Mouse (Mus musculus): ENCODE data around the gene Ttc19. TPM values are rescaled to one million over a fixed set of nuclear protein-coding genes. Genes with fewer than 3 reads are reported as not detected.
"Not testable (repeated sequence)": the region's sequence is repeated elsewhere in the genome, so short reads cannot be mapped to it uniquely, and the experiment has no call there.

The Ttc19 gene
- polyA plus RNA-seq, 1 experiment, result 6.2 TPM

DNA sequence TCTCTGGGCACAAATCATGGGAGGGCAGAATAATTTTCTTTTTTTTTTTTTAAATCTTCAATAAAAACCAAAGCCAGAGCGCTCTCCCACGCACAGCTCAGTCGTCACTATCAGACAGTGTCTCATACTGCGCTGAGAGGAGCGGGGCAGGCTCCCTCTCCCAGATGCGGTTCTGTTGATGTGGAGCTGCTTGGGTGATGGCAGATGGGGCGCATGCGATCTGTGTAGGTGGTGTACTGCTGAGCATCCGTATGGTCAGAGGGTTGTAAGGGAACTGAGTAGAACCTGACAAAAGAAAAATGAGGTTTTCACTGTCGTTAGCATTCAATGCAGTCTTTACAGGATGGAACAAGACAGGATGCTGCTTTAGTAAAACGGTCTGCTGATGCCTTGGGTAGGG is 36.5 kb downstream of the Ttc19 start:
- WGBS, result 75% methylated on average over 11 of the region's 11 CpGs
- no peak for DNase-seq
- TF ChIP-seq POLR2A (IDR thresholded peaks at IDR 0.05; ENCODE audit: borderline replicate concordance, extremely low read depth, low read depth, low read length), result no peak
- TF ChIP-seq CTCF (IDR thresholded peaks at IDR 0.05; ENCODE audit: insufficient read depth, low read length), result no peak
- no peaks in the 10 kb centered on the region for H3K4me1 ChIP-seq (ENCODE audit: control insufficient read depth, insufficient read depth, low read length)
- no peak overlapping the region for H3K4me3 ChIP-seq (replicated peaks; ENCODE audit: extremely low read depth, low read depth, low read length)

DNA sequence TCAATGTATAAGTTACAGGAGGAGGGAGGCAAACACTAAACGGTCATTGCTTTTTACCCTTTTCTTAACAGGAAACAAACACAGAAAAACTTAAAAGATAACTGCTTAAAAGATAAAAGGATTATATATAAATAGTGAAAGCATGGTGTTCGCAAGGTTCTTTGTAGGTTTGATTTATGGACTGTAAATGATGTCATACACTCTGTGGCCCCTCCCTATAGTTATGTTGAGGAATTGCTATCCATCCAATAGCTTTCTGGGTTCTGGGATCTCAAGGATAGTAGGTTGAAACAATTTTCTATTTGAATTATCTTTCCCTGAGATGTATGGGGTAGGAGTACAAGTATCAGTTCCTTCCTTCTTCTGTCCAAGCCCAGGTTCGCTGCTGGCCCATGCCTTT is 38.8 kb downstream of the Ttc19 start:
- Histone ChIP-seq H3K4me3 (replicated peaks; ENCODE audit: extremely low read depth, low read depth, low read length) (no peak overlapping the region), H3K4me1 (ENCODE audit: control insufficient read depth, insufficient read depth, low read length) (no peaks in the 10 kb centered on the region)
- no peak for TF ChIP-seq POLR2A (IDR thresholded peaks at IDR 0.05; ENCODE audit: borderline replicate concordance, extremely low read depth, low read depth, low read length)
- 70% methylated on average over 3 of the region's 3 CpGs for WGBS
- DNase-seq, result no peak

DNA sequence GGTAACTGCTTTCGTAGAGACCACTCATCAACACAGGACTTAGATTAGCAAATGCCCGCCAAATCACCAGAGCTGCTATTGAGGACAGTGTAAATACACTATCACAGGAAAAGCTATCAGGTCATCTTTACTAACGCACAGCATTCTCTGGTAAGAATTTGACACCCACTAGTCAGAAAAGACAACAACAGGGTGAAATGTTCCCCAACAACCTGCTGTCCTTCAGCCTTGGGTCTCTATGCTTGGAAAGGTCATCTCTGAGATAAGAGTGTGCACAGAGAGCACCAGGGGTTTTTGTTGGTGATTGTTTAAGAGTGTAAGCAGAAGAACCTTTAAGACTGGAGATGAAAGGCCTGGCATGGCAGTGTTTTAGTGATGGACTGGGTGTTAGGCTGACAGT is 42.4 kb downstream of the Ttc19 start:
- WGBS, result 58% methylated on average over 3 of the region's 3 CpGs
- Histone ChIP-seq H3K4me1 (ENCODE audit: control insufficient read depth, insufficient read depth, low read length) (no peaks in the 10 kb centered on the region), H3K4me3 (replicated peaks; ENCODE audit: extremely low read depth, low read depth, low read length) (no peak overlapping the region)
- DNase-seq, result no peak
- TF ChIP-seq POLR2A (IDR thresholded peaks at IDR 0.05; ENCODE audit: borderline replicate concordance, extremely low read depth, low read depth, low read length) (no peak), CTCF (IDR thresholded peaks at IDR 0.05; ENCODE audit: insufficient read depth, low read length) (no peak)

DNA sequence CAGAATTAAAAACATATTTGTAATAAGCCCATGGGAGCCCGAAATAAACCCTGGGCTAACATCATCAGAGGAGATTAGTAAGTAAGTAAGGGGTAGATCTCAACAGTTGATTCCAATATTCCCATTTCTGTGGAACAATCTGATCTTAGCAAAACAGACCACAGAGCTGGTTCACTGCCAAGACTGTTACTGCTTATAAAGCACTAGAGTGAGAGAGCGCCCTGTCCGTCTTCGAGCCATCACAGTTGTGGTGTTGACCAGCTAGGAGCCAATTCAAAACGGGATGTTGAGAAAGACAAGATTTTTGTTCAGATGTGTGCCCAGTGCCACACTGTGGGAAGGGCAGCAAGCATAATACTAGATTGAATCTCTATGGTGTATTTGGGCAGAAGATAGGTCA is 49.9 kb downstream of the Ttc19 start:
- DNase-seq, result no peak
- H3K4me1 ChIP-seq (ENCODE audit: control insufficient read depth, insufficient read depth, low read length), result no peaks in the 10 kb centered on the region
- H3K4me3 ChIP-seq (replicated peaks; ENCODE audit: extremely low read depth, low read depth, low read length), result no peak overlapping the region
- no peak for TF ChIP-seq POLR2A (IDR thresholded peaks at IDR 0.05; ENCODE audit: borderline replicate concordance, extremely low read depth, low read depth, low read length)
- no peak for TF ChIP-seq CTCF (IDR thresholded peaks at IDR 0.05; ENCODE audit: insufficient read depth, low read length)
- 77% methylated on average over 5 of the region's 5 CpGs for WGBS

DNA sequence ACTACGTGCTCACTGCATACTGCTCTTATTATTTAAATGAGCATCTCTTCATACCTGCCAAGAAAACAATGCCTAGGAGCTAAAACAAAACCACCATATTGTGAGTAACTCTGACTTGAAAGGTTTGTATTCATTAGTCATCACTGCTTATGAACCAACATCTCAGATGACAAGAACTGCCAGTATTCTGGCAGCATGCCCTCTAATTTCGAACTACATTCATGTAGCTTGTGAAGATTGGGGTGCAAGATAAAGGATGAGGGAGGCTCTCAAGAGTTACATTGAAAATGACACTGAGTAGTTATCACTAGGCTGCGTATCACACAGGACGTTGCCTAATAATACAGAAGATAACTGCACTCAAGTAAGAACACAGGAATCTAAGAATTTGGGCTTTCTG is 51.0 kb downstream of the Ttc19 start:
- no peaks in the 10 kb centered on the region for H3K4me1 ChIP-seq (ENCODE audit: control insufficient read depth, insufficient read depth, low read length)
- TF ChIP-seq CTCF (IDR thresholded peaks at IDR 0.05; ENCODE audit: insufficient read depth, low read length), result no peak
- no peak for TF ChIP-seq POLR2A (IDR thresholded peaks at IDR 0.05; ENCODE audit: borderline replicate concordance, extremely low read depth, low read depth, low read length)
- no peak overlapping the region for H3K4me3 ChIP-seq (replicated peaks; ENCODE audit: extremely low read depth, low read depth, low read length)
- no peak for DNase-seq
- WGBS, result 77% methylated on average over 4 of the region's 4 CpGs

DNA sequence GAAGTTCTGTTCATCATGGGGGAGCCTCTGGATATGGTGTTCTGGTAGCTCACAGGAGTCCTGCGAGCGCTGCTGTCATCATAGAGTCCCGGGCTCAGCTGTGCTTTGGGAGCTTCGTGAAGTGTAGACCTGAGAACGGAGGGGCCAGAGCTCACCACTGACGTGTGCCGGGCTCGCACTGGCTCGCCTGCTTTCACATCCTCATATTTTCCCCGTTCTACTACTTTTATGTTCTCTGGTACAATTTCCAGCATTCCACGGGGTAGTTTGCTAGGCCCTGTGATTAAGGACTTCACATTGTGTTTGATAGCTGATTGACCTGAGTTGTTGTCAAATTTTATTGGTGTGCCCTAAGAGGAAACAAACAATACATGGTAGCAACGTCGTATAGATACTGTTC is 61.7 kb downstream of the Ttc19 start:
- WGBS, result 87% methylated on average over 13 of the region's 13 CpGs
- Histone ChIP-seq H3K4me3 (replicated peaks; ENCODE audit: extremely low read depth, low read depth, low read length) (no peak overlapping the region), H3K4me1 (ENCODE audit: control insufficient read depth, insufficient read depth, low read length) (no peaks in the 10 kb centered on the region)
- TF ChIP-seq CTCF (IDR thresholded peaks at IDR 0.05; ENCODE audit: insufficient read depth, low read length), result no peak
- no peak for TF ChIP-seq POLR2A (IDR thresholded peaks at IDR 0.05; ENCODE audit: borderline replicate concordance, extremely low read depth, low read depth, low read length)
- no peak for DNase-seq

DNA sequence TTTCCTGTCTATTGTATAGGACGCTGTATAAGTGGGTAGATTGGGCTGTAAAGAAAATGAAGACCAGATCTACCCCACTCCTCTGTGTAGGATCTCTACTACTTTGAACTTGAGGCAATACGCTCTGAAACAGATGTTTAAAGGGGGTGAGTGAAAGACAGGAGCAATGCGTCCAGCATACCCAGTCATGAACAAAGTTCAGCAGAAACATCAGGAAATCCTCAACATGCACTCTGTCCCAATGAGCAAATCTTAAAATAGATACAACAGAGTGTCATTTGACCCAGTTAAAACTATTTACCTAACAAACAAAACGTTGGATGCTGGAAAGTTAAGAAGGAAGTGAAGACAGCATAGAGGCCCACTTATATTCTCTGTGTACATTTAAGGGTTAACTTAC is 70.7 kb downstream of the Ttc19 start:
- no peak for DNase-seq
- Histone ChIP-seq H3K4me3 (replicated peaks; ENCODE audit: extremely low read depth, low read depth, low read length) (no peak overlapping the region), H3K4me1 (ENCODE audit: control insufficient read depth, insufficient read depth, low read length) (no peaks in the 10 kb centered on the region)
- 75% methylated on average over 4 of the region's 4 CpGs for WGBS
- TF ChIP-seq POLR2A (IDR thresholded peaks at IDR 0.05; ENCODE audit: borderline replicate concordance, extremely low read depth, low read depth, low read length) (no peak), CTCF (IDR thresholded peaks at IDR 0.05; ENCODE audit: insufficient read depth, low read length) (no peak)

DNA sequence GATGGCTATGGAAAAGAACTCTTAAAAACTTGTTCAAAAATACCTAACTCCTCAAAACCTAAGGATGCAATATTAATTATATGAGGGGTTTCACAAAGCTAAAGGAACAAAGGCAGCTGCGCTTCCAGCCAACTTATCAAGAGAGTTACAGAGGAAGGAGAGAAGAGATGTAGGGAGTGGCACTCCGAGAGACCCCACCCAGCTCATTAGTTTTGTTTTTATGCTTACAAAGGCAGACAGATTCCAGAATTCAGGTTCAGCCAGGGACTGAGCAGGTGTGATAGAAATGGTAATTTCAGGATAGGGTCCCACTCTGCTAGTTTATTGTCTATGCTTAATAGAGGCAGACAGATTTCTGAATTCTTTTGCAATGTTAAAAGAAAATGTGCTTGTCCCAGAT is 73.9 kb downstream of the Ttc19 start:
- 76% methylated on average over 2 of the region's 2 CpGs for WGBS
- TF ChIP-seq CTCF (IDR thresholded peaks at IDR 0.05; ENCODE audit: insufficient read depth, low read length) (no peak), POLR2A (IDR thresholded peaks at IDR 0.05; ENCODE audit: borderline replicate concordance, extremely low read depth, low read depth, low read length) (no peak)
- DNase-seq, result no peak
- H3K4me3 ChIP-seq (replicated peaks; ENCODE audit: extremely low read depth, low read depth, low read length), result no peak overlapping the region
- no peaks in the 10 kb centered on the region for H3K4me1 ChIP-seq (ENCODE audit: control insufficient read depth, insufficient read depth, low read length)

DNA sequence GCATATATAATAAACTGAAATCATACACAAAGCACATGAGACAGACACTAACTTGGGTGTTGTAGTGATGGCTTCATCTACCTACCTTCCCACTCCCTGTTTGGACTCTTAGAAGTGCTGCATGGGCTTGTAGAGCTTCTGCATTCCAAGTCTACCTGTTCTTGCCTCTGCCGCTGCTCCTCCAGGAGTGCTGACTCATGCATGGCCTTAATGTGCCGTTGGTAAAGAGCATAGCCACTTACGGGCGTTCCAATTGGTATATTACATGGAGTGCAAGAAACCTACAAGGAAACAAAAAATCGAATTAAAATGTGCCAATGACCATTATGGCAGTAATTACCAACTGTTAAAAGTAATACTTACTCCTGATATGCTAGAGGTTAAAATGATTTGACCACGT is 85.6 kb downstream of the Ttc19 start:
- no peak overlapping the region for H3K4me3 ChIP-seq (replicated peaks; ENCODE audit: extremely low read depth, low read depth, low read length)
- DNase-seq, result no peak
- WGBS, result 86% methylated on average over 6 of the region's 6 CpGs
- TF ChIP-seq CTCF (IDR thresholded peaks at IDR 0.05; ENCODE audit: insufficient read depth, low read length) (no peak), POLR2A (IDR thresholded peaks at IDR 0.05; ENCODE audit: borderline replicate concordance, extremely low read depth, low read depth, low read length) (no peak)
- no peaks in the 10 kb centered on the region for H3K4me1 ChIP-seq (ENCODE audit: control insufficient read depth, insufficient read depth, low read length)

DNA sequence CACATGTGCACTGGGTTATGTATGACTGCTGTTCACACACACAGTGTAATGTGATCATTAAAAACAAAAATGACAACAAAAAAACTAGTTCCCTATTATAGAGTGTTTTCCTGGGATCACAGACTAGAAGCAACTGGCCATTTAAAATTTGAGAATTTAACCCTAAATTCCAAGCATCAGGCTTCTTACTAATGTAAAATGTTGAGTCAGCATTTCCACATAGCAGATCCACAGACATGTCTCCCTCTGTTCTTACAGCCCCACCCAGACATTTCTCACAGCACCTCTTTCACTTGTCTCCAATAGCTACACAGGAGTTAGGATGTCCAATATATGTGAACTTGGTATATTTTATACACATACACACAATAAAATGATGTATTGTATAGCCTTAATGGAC is 88.7 kb downstream of the Ttc19 start:
- TF ChIP-seq CTCF (IDR thresholded peaks at IDR 0.05; ENCODE audit: insufficient read depth, low read length) (no peak), POLR2A (IDR thresholded peaks at IDR 0.05; ENCODE audit: borderline replicate concordance, extremely low read depth, low read depth, low read length) (no peak)
- Histone ChIP-seq H3K4me1 (ENCODE audit: control insufficient read depth, insufficient read depth, low read length) (no peaks in the 10 kb centered on the region), H3K4me3 (replicated peaks; ENCODE audit: extremely low read depth, low read depth, low read length) (no peak overlapping the region)
- no peak for DNase-seq

DNA sequence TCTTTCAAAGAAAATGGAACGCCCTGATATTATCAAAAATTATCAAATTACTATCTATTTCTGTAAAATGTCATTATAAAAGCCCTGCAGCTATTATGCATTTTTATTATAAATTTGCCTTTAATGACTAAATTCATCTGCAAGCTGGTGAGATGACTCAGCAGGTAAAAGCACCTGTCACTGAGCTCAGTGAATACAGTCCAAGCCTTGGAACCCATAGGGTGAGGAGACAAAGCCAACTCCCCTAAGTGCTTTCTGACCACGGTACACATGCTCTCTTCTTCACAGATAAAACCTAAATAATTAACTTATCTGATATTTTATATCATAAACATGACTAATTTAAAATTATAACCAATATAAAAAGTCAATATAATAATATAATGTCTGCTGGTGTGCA is 90.5 kb downstream of the Ttc19 start:
- WGBS, result 94% methylated on average over 2 of the region's 2 CpGs
- DNase-seq, result no peak
- H3K4me1 ChIP-seq (ENCODE audit: control insufficient read depth, insufficient read depth, low read length), result no peaks in the 10 kb centered on the region
- no peak overlapping the region for H3K4me3 ChIP-seq (replicated peaks; ENCODE audit: extremely low read depth, low read depth, low read length)
- TF ChIP-seq CTCF (IDR thresholded peaks at IDR 0.05; ENCODE audit: insufficient read depth, low read length) (no peak), POLR2A (IDR thresholded peaks at IDR 0.05; ENCODE audit: borderline replicate concordance, extremely low read depth, low read depth, low read length) (no peak)

DNA sequence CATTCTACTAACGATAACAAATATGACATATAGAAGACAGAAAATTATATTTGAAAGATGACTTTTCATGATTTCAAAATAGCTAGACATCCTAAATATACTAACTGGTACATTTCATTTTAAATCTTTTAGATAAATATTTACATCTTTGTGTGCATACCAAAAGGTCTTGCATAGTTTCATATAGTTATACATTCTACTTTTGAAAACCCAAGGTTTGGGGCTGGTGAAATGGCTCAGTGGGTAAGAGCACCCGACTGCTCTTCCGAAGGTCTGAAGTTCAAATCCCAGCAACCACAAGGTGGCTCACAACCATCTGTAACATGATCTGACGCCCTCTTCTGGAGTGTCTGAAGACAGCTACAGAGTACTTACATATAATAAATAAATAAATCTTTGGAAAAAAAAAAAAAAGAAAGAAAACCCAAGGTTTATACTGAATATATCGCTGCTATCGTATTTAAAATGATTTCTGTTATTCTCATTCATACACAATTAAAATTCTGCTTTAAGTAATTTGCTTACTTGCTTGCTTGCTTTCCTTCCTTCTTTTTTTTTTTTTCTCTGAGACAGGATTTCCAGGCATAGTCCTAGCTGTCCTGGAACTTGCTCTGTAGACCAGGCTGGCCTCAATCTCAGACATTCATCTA is 96.1 kb downstream of the Ttc19 start:
- not testable (repeated sequence) for H3K4me1 ChIP-seq (ENCODE audit: control insufficient read depth, insufficient read depth, low read length); H3K4me3 ChIP-seq (replicated peaks; ENCODE audit: extremely low read depth, low read depth, low read length); DNase-seq
- 81% methylated on average over 6 of the region's 6 CpGs for WGBS
